Mouse (Mus musculus): ENCODE data around the gene Ctnna3. TPM values are rescaled to one million over a fixed set of nuclear protein-coding genes. Genes with fewer than 3 reads are reported as not detected.

The Ctnna3 gene
- total and polyA plus RNA-seq, 3 experiments = not detected

DNA sequence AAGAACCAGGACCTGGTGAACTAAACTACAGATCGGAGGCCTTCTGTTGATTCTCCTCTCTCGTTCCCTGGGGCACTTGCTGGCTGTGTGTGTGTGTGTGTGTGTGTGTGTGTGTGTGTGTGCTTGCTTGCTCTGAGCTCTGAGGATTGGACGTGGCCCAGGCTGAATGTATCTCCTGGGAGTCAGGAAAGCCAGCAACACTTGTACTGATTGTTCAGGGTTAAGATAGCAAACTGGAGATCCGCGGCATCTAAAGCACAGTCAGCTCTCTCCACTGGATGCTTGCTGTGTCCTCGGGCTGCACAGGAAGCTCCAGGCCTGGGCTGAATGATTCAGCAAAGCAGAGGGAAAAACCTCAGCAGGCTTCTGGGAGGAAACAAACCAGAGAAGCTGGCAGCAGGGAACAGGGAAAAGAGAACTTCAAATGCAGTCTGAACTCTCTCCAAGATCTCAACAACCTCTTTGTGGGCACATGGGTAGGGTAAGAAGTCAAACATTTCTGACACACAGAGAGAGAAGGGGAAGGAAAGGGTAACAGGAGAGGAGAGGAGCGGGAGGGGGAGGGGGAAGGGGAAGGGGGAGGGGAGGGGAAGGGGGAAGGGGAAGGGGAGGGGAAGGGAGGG is 524.5 kb downstream of the Ctnna3 start:
- H3K36me3 ChIP-seq (ENCODE audit: control insufficient read depth in 1 of 2, insufficient read depth in 2 of 2, low read length in 2 of 2) = no peaks in the 10 kb centered on the region
- no peaks in the 10 kb centered on the region for H3K4me1 ChIP-seq (ENCODE audit: control insufficient read depth in 1 of 2, insufficient read depth in 2 of 2, low read length in 2 of 2)
- no peak overlapping the region for H3K4me3 ChIP-seq (ENCODE audit: control insufficient read depth in 1 of 2, insufficient read depth in 1 of 2, low read depth in 2 of 2, low read length in 2 of 2)
- no peak for DNase-seq (ENCODE audit: low read depth, low spot score)
- H3K27me3 ChIP-seq (ENCODE audit: control insufficient read depth in 1 of 2, insufficient read depth in 2 of 2, low read length in 2 of 2) = no peaks in the 10 kb centered on the region
- H3K9me3 ChIP-seq (replicated peaks; ENCODE audit: insufficient read depth, low read length) = no peaks in the 10 kb centered on the region
- H3K79me2 ChIP-seq (ENCODE audit: control insufficient read depth, insufficient read depth, low read length, poor library complexity) = no peaks in the 10 kb centered on the region
- no peak overlapping the region for H3K9ac ChIP-seq (ENCODE audit: control insufficient read depth, low read depth, low read length, poor library complexity, severe bottlenecking)
- H3K27ac ChIP-seq (ENCODE audit: control insufficient read depth, low read depth, low read length) = no peak overlapping the region
- TF ChIP-seq POLR2AphosphoS2 (IDR thresholded peaks at IDR 0.05; ENCODE audit: low read length) (no peak), USF2 (IDR thresholded peaks at IDR 0.05; ENCODE audit: borderline replicate concordance in 1 of 2, insufficient read depth in 1 of 2, low read depth in 1 of 2, low read length in 2 of 2) (no peak), CHD2 (IDR thresholded peaks at IDR 0.05; ENCODE audit: low read length) (no peak), MYC (IDR thresholded peaks at IDR 0.05; ENCODE audit: low read depth, low read length) (no peak), SMC3 (IDR thresholded peaks at IDR 0.05; ENCODE audit: low read depth, low read length) (no peak), E2F4 (IDR thresholded peaks at IDR 0.05; ENCODE audit: borderline replicate concordance, low read depth, low read length) (no peak), MYB (IDR thresholded peaks at IDR 0.05; ENCODE audit: low read depth, low read length) (no peak), HCFC1 (IDR thresholded peaks at IDR 0.05; ENCODE audit: low read depth, low read length) (no peak), NELFE (IDR thresholded peaks at IDR 0.05; ENCODE audit: low read depth, low read length) (no peak), EP300 (IDR thresholded peaks at IDR 0.05; ENCODE audit: low read depth in 1 of 2, low read length in 2 of 2) (no peak), USF1 (IDR thresholded peaks at IDR 0.05; ENCODE audit: low read depth, low read length) (no peak), MXI1 (IDR thresholded peaks at IDR 0.05; ENCODE audit: low read depth, low read length) (no peak), SIN3A (IDR thresholded peaks at IDR 0.05; ENCODE audit: low read length) (no peak), GABPA (IDR thresholded peaks at IDR 0.05; ENCODE audit: low read depth, low read length) (no peak), JUND (IDR thresholded peaks at IDR 0.05; ENCODE audit: low read depth, low read length) (no peak), ZMIZ1 (IDR thresholded peaks at IDR 0.05; ENCODE audit: low read depth, low read length) (no peak), ZNF384 (IDR thresholded peaks at IDR 0.05; ENCODE audit: low read depth, low read length) (no peak)

DNA sequence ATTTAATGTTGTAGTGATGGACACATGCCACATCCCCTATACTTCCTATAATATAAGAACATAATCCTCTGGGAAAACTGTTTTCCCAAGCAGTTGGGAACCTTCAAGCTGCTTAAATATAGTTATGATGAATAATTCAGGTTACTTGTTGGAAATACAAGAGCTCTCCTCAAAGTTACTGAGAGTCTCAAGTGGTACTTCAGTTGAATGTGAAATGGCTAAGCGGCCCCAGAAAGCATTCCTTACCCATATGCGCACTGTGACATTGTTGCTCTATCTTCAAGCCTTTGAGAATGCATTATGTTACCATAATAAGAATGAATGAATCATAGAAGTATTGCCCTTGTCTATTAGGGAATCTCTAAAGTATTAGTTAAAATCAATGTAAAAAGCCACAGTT is 542.4 kb downstream of the Ctnna3 start:
- H3K79me2 ChIP-seq (ENCODE audit: control insufficient read depth, insufficient read depth, low read length, poor library complexity) = no peaks in the 10 kb centered on the region
- no peaks in the 10 kb centered on the region for H3K4me1 ChIP-seq (ENCODE audit: control insufficient read depth in 1 of 2, insufficient read depth in 2 of 2, low read length in 2 of 2)
- H3K27ac ChIP-seq (ENCODE audit: control insufficient read depth, low read depth, low read length) = no peak overlapping the region
- H3K27me3 ChIP-seq (ENCODE audit: control insufficient read depth in 1 of 2, insufficient read depth in 2 of 2, low read length in 2 of 2) = no peaks in the 10 kb centered on the region
- no peak for DNase-seq (ENCODE audit: low read depth, low spot score)
- TF ChIP-seq CHD2 (IDR thresholded peaks at IDR 0.05; ENCODE audit: low read length) (no peak), CHD1 (IDR thresholded peaks at IDR 0.05; ENCODE audit: low read depth, low read length) (no peak), ZMIZ1 (IDR thresholded peaks at IDR 0.05; ENCODE audit: low read depth, low read length) (no peak), TAL1 (IDR thresholded peaks at IDR 0.05; ENCODE audit: low read length) (no peak), CTCF (IDR thresholded peaks at IDR 0.05 in 2 of 3, conservative IDR thresholded peaks at IDR 0.05 in 1 of 3; ENCODE audit: control insufficient read depth in 1 of 3, insufficient read depth in 1 of 3, low read depth in 2 of 3, low read length in 3 of 3, poor library complexity in 1 of 3, severe bottlenecking in 1 of 3) (no peak), UBTF (IDR thresholded peaks at IDR 0.05; ENCODE audit: borderline replicate concordance, insufficient read depth, low read depth, low read length) (no peak), E2F4 (IDR thresholded peaks at IDR 0.05; ENCODE audit: borderline replicate concordance, low read depth, low read length) (no peak), BHLHE40 (IDR thresholded peaks at IDR 0.05; ENCODE audit: borderline replicate concordance, low read depth, low read length) (no peak)
- no peaks in the 10 kb centered on the region for H3K9me3 ChIP-seq (replicated peaks; ENCODE audit: insufficient read depth, low read length)
- H3K4me3 ChIP-seq (ENCODE audit: control insufficient read depth in 1 of 2, insufficient read depth in 1 of 2, low read depth in 2 of 2, low read length in 2 of 2) = no peak overlapping the region
- H3K36me3 ChIP-seq (ENCODE audit: control insufficient read depth in 1 of 2, insufficient read depth in 2 of 2, low read length in 2 of 2) = no peaks in the 10 kb centered on the region
- H3K9ac ChIP-seq (ENCODE audit: control insufficient read depth, low read depth, low read length, poor library complexity, severe bottlenecking) = no peak overlapping the region
